Mouse (Mus musculus): ENCODE measurements at regions not wholly inside any gene's neighbourhood (a gene's known extent, or its start where the extent isn't known, plus 50 kb on each side); places are given as distances from the start of the nearest gene placed in this dataset.

GRCm38 (mm10) chr12:118415956-118416355 is 114.7 kb upstream of the Sp4 start:
- DNase-seq (ENCODE audit: low spot score in 2 of 2), result no peak

DNA sequence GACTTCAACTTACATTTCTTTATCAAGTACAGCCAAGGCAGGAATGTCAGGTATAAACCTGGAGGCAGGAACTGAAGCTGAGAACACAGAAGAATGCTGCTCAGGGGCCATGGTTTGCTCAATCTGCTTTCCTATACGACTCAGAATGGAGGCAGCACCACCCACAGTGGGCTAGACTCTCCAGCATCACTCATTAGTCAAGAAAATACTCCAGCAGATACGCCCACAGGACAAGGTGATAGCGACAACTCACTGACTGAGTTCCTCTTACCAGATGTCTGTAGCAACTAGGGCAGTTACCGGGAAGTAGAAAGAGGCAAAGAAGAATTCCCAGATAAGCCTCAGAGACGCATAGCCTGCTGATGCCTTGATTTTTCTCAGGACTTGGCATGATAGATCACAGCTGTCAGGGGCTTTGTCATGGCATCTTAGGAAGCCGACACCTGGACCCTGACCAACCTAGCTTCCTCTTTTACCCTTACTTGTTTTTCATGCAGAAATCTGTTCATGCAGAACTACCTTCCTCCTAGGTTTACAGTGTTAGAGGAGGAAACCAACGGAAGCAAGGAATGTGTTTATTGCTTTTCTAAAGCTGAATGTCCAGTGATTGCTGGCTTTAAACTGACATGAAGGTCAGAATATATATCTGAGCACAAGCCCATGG is 110.7 kb upstream of the Sp4 start:
- peak in 1 of 2 experiments; percentile 31 for DNase-seq (ENCODE audit: low spot score in 2 of 2)

GRCm38 (mm10) chr12:118410917-118411316 is 109.7 kb upstream of the Sp4 start:
- DNase-seq (ENCODE audit: low spot score in 2 of 2), result no peak

GRCm38 (mm10) chr12:118405135-118405534 is 103.9 kb upstream of the Sp4 start:
- no peak for DNase-seq (ENCODE audit: low spot score in 2 of 2)

DNA sequence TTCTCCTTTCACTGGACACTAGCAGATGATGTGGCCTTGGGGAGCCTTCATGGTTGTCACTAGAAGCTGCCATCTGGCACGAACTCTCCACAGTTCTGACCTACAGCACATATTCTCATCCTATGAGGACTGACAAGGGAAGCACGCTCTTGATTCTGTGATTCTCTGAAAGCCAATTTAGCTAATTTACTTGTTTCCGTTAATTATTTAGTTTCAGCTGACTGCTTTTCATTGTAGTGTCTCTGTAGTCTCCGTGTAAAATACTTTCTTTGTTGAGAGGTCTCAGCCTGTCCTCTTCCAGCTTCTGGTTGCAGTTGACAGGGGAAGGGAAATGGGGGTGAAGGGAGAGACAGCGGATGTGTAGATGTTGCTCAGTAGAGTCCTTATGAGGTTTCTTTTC is 102.9 kb upstream of the Sp4 start:
- no peak for DNase-seq (ENCODE audit: low spot score in 2 of 2)

GRCm38 (mm10) chr12:118403519-118404087 is 102.4 kb upstream of the Sp4 start:
- no peak for DNase-seq (ENCODE audit: low spot score in 2 of 2)

DNA sequence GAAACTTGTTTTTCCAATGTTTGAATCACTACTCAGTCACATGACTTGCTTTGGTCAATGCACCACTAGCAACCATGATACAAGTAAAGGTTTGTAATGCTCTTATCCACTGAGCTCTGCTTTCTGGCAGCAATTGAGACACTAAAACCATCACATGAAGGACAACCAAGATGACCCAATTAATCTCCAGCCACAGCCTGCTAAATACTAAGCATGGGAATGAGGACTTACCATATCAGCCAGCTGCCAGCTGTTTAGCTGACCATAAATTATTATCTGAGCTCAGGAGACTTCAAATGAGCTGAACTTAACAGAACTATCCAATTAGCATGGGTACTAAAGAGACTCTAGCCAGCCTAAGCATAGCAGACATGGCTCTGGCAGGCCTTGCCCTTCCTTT is 100.1 kb upstream of the Sp4 start:
- no peak for DNase-seq (ENCODE audit: low spot score in 2 of 2)

GRCm38 (mm10) chr12:118391654-118392053 is 90.4 kb upstream of the Sp4 start:
- no peak for DNase-seq (ENCODE audit: low spot score in 2 of 2)

DNA sequence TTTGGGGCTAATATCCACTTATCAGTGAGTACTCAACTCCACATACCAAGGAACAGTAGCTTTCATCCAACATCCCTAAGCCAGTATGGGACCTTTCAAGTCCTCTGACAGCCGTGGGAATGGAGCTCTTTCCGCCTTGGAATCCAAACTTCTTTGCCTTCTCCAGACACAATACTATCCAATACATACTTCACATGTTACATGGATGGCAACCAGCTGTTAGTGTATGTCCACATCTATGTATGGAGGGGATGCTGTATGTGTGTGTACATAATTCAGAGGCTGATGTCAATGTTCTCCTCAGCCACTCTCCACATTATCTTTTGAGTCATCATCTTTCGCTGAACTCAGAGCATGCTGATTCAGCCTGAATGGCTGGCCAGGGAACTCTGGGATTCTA is 79.8 kb upstream of the Sp4 start:
- no peak for DNase-seq (ENCODE audit: low spot score in 2 of 2)

DNA sequence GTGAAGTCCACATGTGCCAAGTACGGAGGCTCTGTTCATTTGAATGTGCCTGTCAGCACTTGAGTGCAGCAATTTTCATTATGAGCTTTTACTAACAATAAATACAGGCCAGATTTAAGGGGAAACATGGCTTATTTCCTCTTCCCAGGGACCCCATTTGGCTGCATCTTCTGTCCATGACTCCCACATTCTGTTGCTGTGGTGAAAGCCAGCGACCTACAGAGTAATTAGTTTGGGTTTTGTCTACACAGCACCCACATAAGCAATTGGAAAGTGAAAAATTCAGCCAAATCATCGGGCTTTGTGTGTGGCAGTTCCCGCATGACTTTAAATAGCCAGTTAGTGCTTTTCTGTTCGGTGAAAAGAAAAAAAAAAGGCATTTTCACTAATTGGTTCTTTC is 76.7 kb upstream of the Sp4 start:
- no peak for DNase-seq (ENCODE audit: low spot score in 2 of 2)

DNA sequence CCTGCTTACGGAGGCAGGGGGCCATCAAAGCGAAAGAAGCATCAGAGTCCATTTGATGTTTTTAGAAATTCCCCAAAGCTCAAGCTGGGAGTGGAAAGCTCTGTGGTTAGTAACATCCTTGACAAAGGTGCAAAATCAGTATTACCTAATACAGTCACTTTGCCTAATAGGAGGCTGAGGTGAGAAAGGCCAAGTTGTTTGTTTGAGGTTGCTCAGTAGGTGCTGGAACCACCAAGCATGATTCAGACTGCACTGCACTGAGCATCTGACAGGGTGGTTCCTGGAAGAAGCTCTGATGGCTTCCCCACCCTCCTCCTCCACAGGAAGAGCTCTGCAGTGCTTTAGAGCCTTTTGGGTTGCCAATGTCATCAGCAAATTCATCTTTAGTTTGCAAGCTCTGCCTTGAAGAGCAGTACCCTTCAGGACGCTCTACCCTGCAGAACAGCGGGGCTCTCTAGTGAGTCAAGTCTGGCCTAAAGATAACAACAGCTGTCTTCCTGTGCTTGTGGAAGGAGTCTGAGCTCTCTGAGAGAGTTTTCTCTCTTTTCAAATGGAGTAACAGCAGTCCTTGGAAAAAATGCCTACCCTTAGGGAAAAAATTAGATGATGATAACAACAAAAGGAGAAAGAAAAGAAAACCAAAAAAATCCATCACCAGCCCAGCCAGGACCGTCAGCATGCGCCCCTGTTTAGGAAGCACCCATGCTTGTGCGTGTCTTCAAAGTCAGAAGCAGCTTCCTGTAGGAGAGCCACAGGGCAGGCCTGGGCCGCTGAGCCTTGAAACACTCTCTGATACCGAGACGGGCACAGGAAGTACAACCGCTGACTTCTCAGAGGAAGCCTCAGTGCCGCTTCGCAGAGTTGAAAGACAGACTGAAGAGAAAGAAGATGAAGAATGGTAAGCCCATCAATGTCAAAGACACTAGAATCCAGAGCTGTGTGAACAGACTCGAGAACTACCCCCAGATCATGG is 75.6 kb upstream of the Sp4 start:
- no peak for DNase-seq (ENCODE audit: low spot score in 2 of 2)

DNA sequence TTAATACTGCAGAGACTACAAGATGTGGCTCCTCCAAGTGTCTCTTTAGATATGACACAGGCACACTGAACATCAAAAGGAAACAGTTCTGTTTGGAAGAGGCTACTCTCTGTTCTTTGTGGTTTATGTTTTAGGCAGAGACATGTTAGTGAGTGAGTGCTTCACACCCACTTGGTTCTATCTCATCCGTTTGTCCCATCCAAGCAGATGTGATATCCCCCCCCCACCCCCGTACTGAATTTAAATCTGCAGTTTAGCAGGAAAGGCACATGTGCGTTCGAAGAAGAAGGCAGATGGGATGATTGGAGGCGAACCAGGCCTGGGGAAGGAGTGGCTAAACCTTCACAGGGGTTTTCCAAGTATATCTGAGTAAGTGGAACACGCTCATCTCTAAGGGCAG is 72.0 kb upstream of the Sp4 start:
- peak in 1 of 2 experiments; percentile 16 for DNase-seq (ENCODE audit: low spot score in 2 of 2)

GRCm38 (mm10) chr12:118371905-118372304 is 70.7 kb upstream of the Sp4 start:
- DNase-seq (ENCODE audit: low spot score in 2 of 2), result no peak

- DNase-seq (ENCODE audit: low spot score in 2 of 2), result no peak
Measured at GRCm38 (mm10) chr12:118367307-118368076, 66.3 kb upstream of the Sp4 start.

DNA sequence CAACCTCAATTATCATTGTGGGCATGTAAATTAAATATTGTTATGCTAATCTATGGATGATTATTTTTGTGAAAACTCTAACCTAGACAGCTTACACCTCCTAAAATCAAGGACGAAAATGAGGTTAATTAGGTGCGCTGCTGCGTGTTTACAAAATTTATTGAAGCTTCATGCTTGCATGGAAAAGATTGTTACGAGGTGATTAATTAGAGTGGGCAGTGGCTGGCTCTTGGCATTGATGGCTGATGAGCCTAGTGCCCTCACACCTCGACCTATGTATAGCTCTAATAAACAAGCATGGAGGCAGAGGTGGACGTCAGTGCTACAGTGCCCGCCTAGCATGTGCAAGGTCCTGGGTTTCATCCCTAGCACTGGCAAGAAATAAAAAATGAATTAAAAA is 51.6 kb upstream of the Sp4 start:
- DNase-seq (ENCODE audit: low spot score in 2 of 2), result no peak

GRCm38 (mm10) chr12:118351421-118351820 is 50.2 kb upstream of the Sp4 start:
- no peak for DNase-seq (ENCODE audit: low spot score in 2 of 2)
